Mouse (Mus musculus) forebrain, embryonic 12.5 days (tissue): Measurements from ENCODE around the gene Ano6. TPM values are rescaled to one million over a fixed set of nuclear protein-coding genes. Genes with fewer than 3 reads are reported as not detected.

Source experiments
- ATAC-seq: fragments of 200-750 bp; cut with Nextera tagmentation; 2 replicates; pipeline ENCODE4 v1.8.0; 2017; ENCODE audit warnings: moderate TSS enrichment; ENCODE audit not compliant: low FRiP score
- H3K27ac ChIP-seq: fragments of 300-500 bp; sonication (generic); 2 replicates; pipeline ENCODE4 v1.5.1; 2016; ENCODE audit warnings: mild to moderate bottlenecking
- H3K27me3 ChIP-seq: fragments of 300-500 bp; sonication (generic); 2 replicates; pipeline ENCODE4 v1.6.1; 2016; ENCODE audit warnings: mild to moderate bottlenecking
- H3K36me3 ChIP-seq: fragments of 300-500 bp; sonication (generic); replicated peaks from 2 replicates; pipeline ENCODE4 v1.6.1; 2016; ENCODE audit warnings: mild to moderate bottlenecking
- H3K4me1 ChIP-seq: fragments of 300-500 bp; sonication (generic); 2 replicates; pipeline ENCODE4 v1.6.1; 2016
- H3K4me2 ChIP-seq: fragments of 300-500 bp; sonication (generic); 2 replicates; pipeline ENCODE4 v1.6.1; 2016; ENCODE audit warnings: mild to moderate bottlenecking, moderate library complexity
- H3K4me3 ChIP-seq: fragments of 300-500 bp; sonication (generic); replicated peaks from 2 replicates; pipeline ENCODE4 v1.5.1; 2016; ENCODE audit warnings: mild to moderate bottlenecking
- H3K9ac ChIP-seq: fragments of 300-500 bp; sonication (generic); 2 replicates; pipeline ENCODE4 v1.6.1; 2016; ENCODE audit warnings: mild to moderate bottlenecking
- H3K9me3 ChIP-seq: fragments of 300-500 bp; sonication (generic); 2 replicates; pipeline ENCODE4 v1.6.1; 2016
- WGBS: fragments of 180-500 bp; shearing (Covaris S2); methylation state at CpG from one replicate; pipeline ENCODE4 v1.1.7; 2016; 5-methylcytosine and 5-hydroxymethylcytosine counted together
- polyA plus RNA-seq: library from polyadenylated mRNA; unstranded; fragments of >200 nt; fragmentation: Nextera tagmentation; extraction: Ambion mirVana; gene quantifications from 2 replicates; pipeline ENCODE4 v1.2.1, GENCODE M21; 2016

Gene Ano6
- polyA plus RNA-seq, 1 experiment from 2014 or later: 36.3 TPM

DNA sequence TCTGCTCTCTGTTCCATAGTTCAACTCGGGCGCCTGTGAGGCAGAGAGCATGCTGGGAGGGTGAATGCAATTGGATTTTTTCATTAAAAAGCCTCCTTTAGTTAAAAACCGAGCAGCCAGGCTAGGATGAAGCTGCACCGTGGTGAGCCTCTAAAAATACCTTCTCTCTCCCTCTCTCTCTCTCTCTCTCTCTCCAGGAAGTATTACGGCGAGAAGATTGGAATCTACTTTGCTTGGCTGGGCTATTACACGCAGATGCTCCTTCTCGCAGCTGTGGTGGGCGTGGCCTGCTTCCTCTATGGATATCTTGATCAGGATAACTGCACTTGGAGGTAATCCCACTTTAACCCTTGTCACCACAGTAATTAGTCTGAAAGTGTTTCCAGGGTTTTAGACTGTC lies 129.4 kb downstream of the Ano6 start:
- H3K27ac ChIP-seq: peak overlapping the region; percentile 54; the same call in 1 of the 2 replicates
- H3K4me2 ChIP-seq: no peak overlapping the region
- H3K9me3 ChIP-seq: no peaks in the 10 kb centered on the region
- ATAC-seq: peak; percentile 49; the same call in 1 of the 2 replicates
- 0 out of 2 replicates have a peak, but pooled peaks cover 4% of the 10 kb centered on the region for H3K4me1 ChIP-seq
- 66% methylated on average over 9 of the region's 9 CpGs for WGBS
- H3K27me3 ChIP-seq: no peaks in the 10 kb centered on the region
- H3K9ac ChIP-seq: no peak overlapping the region
- H3K4me3 ChIP-seq: no peak overlapping the region
- peaks cover 14% of the 10 kb centered on the region for H3K36me3 ChIP-seq

DNA sequence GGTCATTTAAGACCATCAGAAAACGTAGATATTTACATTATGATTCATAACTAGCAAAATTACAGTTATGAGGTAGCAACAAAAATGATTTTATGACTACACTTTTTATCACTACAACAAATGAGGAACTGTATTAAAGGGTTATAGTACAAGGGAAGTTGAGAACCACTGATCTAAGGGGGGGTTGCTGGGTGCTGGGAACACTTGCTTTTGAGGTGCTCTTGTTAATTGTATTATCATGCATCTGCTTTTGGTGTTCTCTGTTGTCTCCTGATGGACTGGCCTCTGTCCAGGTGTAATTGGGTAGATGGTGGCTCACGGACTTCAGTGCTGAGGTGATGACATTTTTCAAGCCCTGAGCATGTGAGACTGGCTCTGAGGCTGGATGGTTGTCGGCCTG lies 130.4 kb downstream of the Ano6 start:
- Histone ChIP-seq H3K9me3 (no peaks in the 10 kb centered on the region), H3K4me3 (no peak overlapping the region), H3K4me2 (no peak overlapping the region), H3K4me1 (0 out of 2 replicates have a peak, but pooled peaks cover 4% of the 10 kb centered on the region), H3K27ac (no peak overlapping the region), H3K36me3 (peaks cover 9% of the 10 kb centered on the region), H3K9ac (no peak overlapping the region), H3K27me3 (no peaks in the 10 kb centered on the region)
- ATAC-seq: no peak
- 89% methylated on average over 3 of the region's 3 CpGs for WGBS

DNA sequence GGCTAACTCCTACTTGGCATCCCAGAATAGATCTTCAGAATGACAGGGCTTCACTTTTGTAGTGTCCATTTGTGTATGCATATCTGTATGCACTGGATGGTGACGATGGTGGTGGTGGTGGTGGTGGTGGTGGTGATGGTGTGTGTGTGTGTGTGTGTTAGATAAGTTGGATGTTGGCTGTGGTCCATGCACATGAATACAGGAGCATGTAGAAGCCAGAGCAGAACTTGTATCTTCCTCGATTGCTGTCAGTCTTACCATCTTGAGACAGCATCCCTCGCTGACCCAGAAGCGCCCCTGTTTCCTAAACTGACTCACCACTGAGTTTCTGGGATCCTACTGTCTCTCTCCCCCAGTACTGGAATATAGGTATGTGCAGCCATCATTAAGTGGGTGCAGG lies 131.0 kb downstream of the Ano6 start:
- H3K9ac ChIP-seq: no peak overlapping the region
- H3K4me2 ChIP-seq: no peak overlapping the region
- 0 out of 2 replicates have a peak, but pooled peaks cover 4% of the 10 kb centered on the region for H3K4me1 ChIP-seq
- peaks cover 6% of the 10 kb centered on the region; the same call in 1 of the 2 replicates for H3K36me3 ChIP-seq
- ATAC-seq: no peak
- H3K4me3 ChIP-seq: no peak overlapping the region
- no peaks in the 10 kb centered on the region for H3K9me3 ChIP-seq
- WGBS: 94% methylated on average over 4 of the region's 4 CpGs
- no peak overlapping the region for H3K27ac ChIP-seq
- H3K27me3 ChIP-seq: no peaks in the 10 kb centered on the region

DNA sequence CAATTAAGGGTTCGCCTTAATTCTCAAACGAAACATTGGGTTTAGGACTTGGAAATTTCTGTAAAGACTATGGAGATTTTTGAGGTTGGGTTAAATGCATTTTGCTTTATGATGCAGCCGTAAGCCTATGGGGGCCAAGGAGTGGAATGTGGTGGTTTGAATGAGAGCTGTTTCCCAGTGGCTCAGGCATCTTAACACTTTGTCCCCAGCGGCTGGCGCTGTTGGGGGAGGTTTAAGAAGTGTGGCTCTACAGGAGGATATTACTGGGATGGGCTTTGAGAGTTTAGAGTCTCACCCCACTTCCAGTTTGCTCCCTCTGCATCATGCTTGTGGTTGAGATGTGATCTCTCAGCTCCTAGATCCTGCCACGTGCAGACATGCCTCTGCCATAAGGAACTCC lies 131.9 kb downstream of the Ano6 start:
- Histone ChIP-seq H3K27me3 (no peaks in the 10 kb centered on the region), H3K36me3 (peaks cover 9% of the 10 kb centered on the region; the same call in 1 of the 2 replicates), H3K27ac (no peak overlapping the region), H3K4me2 (no peak overlapping the region), H3K9ac (no peak overlapping the region), H3K4me1 (0 out of 2 replicates have a peak, but pooled peaks cover 4% of the 10 kb centered on the region), H3K4me3 (no peak overlapping the region), H3K9me3 (no peaks in the 10 kb centered on the region)
- 87% methylated on average over 6 of the region's 6 CpGs for WGBS
- ATAC-seq: no peak

DNA sequence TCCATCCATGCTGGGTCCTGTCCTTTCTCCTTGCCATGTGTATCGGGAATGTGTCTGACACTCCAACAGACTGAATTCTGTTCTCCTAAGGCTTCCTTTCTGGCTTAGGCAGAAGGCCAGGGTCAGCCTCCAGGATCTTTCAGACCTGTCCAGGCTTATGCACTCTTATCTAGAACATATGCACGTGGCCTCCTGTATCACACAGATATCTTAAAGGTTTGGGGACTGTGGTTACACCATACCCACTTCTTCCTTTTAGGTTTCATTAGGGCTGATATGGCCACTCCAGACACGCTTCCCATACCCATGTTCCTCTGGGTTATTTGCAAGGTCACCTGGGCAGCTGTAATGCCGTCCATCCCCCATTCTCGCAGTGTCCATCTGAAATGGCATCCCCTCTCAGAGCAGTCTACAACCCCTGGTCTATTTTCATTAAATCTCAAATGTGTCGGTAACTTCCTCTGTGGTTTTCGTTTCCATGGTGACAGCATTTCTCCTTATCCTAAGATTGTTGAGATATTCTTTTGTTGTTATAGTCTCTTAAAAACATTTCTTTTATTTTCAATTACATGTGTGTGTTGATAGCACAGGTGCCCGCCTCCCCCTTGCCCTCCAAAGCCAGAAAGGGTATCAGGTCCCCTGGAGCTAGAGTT lies 134.8 kb downstream of the Ano6 start:
- 89% methylated on average over 8 of the region's 8 CpGs for WGBS
- H3K9me3 ChIP-seq: no peaks in the 10 kb centered on the region
- no peak for ATAC-seq

DNA sequence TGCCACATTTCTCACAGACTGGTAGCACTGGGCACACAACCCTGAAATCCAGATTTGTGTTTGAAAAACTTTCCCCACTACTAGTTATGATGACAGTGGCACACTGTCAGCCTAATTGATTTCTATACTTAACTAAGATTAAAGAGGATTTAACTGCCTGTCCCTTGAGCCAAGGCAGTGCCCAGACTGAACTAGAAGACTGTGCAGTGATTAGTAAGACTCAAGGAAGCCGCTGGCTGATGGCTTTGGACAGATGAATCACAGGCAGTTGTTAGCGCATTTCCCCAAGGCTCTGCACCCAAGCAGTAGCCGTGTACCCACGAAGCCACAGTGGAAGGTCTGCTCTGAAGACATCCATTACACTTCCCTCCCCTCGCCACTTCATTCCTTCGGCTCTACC lies 138.4 kb downstream of the Ano6 start:
- H3K4me1 ChIP-seq: no peaks in the 10 kb centered on the region
- no peak overlapping the region for H3K27ac ChIP-seq
- no peaks in the 10 kb centered on the region for H3K9me3 ChIP-seq
- no peak overlapping the region for H3K4me3 ChIP-seq
- H3K9ac ChIP-seq: no peak overlapping the region
- ATAC-seq: no peak
- H3K36me3 ChIP-seq: peaks cover 8% of the 10 kb centered on the region
- WGBS: 96% methylated on average over 6 of the region's 6 CpGs
- no peaks in the 10 kb centered on the region for H3K27me3 ChIP-seq
- H3K4me2 ChIP-seq: no peak overlapping the region

More for the DNA sequence above, 134.8 kb downstream of the Ano6 start:
- Histone ChIP-seq H3K27ac (no peak overlapping the region), H3K9ac (no peak overlapping the region), H3K27me3 (no peaks in the 10 kb centered on the region), H3K4me2 (no peak overlapping the region), H3K36me3 (peaks cover 8% of the 10 kb centered on the region), H3K4me1 (no peaks in the 10 kb centered on the region), H3K4me3 (no peak overlapping the region)

DNA sequence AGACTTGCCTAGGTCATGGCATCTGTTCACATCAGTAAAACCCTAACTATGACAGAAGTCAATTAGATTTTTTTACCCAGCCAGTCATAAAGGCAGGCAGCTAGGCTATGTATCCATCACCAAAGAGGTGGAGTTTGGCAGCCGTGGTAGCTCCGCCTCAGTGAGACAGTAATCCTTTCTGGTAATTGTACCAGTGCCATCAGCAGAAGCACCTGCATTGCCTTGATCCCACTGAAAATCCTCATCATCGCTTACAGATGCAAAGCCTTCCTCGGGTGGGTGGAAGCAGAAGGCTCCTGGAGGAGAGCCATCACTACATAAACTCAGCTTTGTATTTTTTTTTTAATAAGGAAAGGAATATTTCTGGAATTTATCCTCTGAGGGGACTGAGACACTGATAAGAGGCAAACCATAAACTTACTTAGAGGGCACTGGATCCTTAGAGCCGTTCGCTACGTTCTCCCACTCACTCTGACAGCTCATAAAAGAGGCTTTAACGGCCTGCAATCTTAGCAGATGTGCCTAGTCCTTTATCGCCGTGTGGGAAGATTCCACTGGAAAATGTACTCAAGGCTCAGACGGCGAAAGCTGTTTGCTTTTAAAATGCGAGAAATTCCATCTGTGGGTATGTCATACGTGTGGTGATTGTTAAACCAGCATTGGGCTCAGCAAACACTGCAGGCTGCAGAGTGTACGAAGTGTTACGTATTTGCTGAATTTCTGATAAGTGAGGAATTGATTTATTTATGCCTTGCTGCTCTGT lies 140.6 kb downstream of the Ano6 start:
- H3K9me3 ChIP-seq: no peaks in the 10 kb centered on the region
- H3K27ac ChIP-seq: 0 out of 2 replicates have a peak overlapping the region, but pooled peaks have one; percentile 2
- no peak overlapping the region for H3K4me2 ChIP-seq
- H3K4me1 ChIP-seq: no peaks in the 10 kb centered on the region
- no peaks in the 10 kb centered on the region for H3K27me3 ChIP-seq
- H3K4me3 ChIP-seq: no peak overlapping the region
- ATAC-seq: no peak
- H3K36me3 ChIP-seq: peaks cover 8% of the 10 kb centered on the region
- 75% methylated on average over 16 of the region's 16 CpGs for WGBS
- H3K9ac ChIP-seq: no peak overlapping the region

DNA sequence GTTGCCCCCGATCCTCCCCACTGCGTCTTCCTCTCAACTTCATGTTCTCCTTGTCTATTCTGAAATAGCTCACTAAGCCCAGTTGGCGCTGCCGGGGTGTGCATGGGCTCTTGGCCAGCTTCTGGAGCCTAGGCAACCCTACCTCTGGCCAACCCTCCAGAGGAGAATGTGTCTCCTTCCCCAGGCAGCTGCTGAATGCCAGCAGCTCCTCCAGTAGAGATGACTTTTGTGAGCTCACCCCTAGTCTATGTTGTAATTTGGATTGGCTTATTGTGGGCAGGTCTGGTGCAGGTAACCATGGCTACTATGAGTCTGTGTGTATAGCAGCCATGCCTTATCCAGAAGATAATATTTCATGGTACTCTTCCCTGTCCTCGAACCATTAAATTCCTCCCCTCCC lies 141.7 kb downstream of the Ano6 start:
- WGBS: 91% methylated on average over 5 of the region's 5 CpGs
- Histone ChIP-seq H3K27ac (no peak overlapping the region), H3K4me3 (no peak overlapping the region), H3K9me3 (no peaks in the 10 kb centered on the region), H3K4me1 (no peaks in the 10 kb centered on the region), H3K27me3 (no peaks in the 10 kb centered on the region), H3K9ac (no peak overlapping the region), H3K36me3 (peaks cover 7% of the 10 kb centered on the region), H3K4me2 (no peak overlapping the region)
- no peak for ATAC-seq

DNA sequence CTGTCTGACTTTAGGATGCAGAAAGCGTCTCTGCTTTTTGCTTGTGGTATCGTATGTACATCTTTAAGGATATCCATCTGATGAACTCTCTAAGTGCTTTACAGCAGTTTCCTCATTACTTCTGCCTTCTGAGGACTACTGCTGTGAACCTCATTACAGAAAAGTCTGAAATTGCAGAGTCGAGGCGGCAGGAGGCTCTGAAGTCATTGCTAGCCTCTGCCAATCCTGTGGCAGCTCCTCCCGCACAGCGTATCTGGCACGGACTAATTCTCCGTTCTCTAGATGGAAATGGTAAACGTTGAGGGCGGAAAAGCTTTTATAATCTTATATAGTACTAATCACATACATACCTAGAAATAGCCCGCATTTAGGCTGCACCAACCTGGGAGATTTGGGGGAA lies 144.5 kb downstream of the Ano6 start:
- peaks cover 9% of the 10 kb centered on the region; the same call in 1 of the 2 replicates for H3K9me3 ChIP-seq
- H3K4me2 ChIP-seq: no peak overlapping the region
- ATAC-seq: no peak
- H3K4me3 ChIP-seq: no peak overlapping the region
- H3K36me3 ChIP-seq: peaks cover 11% of the 10 kb centered on the region
- no peaks in the 10 kb centered on the region for H3K4me1 ChIP-seq
- no peak overlapping the region for H3K27ac ChIP-seq
- 77% methylated on average over 11 of the region's 11 CpGs for WGBS
- no peaks in the 10 kb centered on the region for H3K27me3 ChIP-seq
- no peak overlapping the region for H3K9ac ChIP-seq

DNA sequence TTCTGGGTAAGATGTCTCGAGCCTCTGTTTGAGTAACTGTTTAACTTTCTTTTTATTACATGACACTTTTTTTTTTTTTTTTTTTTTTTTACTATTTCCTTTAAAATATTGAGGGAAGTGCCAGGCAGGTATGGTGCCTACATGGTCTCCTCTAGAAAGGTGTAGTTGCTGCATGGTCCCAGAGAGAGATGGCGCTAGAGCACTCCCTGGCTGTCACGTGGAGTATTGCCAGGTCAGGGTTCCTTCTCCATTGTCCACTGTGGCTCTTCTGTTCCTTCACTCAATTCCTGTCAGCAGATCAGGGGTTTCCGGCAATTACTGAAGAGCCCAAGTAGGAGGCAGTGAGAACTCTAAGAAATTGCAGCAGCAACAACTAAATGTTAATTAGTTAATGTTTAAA lies 152.8 kb downstream of the Ano6 start:
- no peaks in the 10 kb centered on the region for H3K27me3 ChIP-seq
- H3K9me3 ChIP-seq: peaks cover 9% of the 10 kb centered on the region; the same call in 1 of the 2 replicates
- no peak overlapping the region for H3K9ac ChIP-seq
- H3K36me3 ChIP-seq: peaks cover 30% of the 10 kb centered on the region
- no peak overlapping the region for H3K27ac ChIP-seq
- no peak overlapping the region for H3K4me3 ChIP-seq
- WGBS: 65% methylated on average over 4 of the region's 4 CpGs
- no peak for ATAC-seq
- peaks cover 16% of the 10 kb centered on the region for H3K4me1 ChIP-seq
- no peak overlapping the region for H3K4me2 ChIP-seq

DNA sequence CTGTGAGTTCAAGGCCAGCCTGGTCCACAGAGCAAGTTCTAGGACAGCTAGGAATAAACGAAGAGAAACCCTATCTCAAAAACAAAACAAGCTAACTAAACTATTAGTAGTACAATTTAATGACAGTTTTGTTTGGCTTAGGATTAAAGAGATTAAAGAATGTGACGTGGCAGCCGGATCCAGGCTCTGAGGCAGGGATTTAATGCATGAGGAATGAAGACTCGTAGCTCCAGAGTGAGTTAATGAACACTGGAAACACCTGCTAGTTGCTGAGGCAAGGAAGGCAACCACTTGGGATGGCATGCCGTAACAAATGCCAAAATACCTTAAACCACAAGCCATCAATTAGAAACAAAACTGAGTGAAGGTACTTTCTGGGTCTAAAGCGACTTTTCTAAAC lies 153.7 kb downstream of the Ano6 start:
- no peak overlapping the region for H3K4me2 ChIP-seq
- H3K4me3 ChIP-seq: no peak overlapping the region
- no peak for ATAC-seq
- 81% methylated on average over 6 of the region's 6 CpGs for WGBS
- H3K27me3 ChIP-seq: no peaks in the 10 kb centered on the region
- H3K36me3 ChIP-seq: peaks cover 28% of the 10 kb centered on the region
- peaks cover 16% of the 10 kb centered on the region for H3K4me1 ChIP-seq
- H3K9ac ChIP-seq: no peak overlapping the region
- H3K27ac ChIP-seq: no peak overlapping the region
- peaks cover 3% of the 10 kb centered on the region; the same call in 1 of the 2 replicates for H3K9me3 ChIP-seq

DNA sequence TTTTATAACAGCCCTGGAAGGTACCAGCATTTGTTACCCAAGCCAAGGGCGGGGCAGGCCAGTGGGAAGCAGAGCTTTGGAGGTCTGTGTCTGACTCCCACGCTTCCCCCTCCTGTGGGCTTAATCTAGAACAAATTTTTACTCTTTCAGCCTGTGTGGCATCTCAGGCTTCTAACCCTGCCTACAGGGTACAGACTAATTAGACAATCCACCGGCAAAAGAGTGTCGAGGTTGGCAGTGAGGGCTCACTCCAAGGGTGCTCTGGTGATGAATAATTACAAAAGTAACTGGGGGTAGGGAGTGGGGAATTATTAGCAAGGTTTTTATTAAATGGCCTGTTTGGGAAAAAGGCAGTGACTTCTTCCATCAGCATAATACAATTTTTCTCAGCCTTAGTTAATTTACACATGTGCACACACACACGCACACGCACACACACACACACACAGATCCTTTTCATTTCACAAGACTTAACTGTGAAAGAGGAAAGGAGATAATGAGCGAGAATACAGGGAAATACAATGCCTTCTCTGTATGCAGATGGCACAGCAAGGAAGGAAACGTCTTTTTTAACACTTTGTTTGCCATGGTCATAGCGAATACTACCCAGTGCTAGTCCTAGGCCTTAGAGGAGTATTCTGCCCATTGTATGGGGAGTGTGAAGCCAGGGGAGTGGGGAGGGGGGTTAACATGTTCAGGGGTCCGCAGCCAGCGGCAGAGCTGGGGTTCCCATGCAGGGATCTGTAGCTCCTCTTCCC lies 155.5 kb downstream of the Ano6 start:
- no peak overlapping the region for H3K4me2 ChIP-seq
- H3K9ac ChIP-seq: 0 out of 2 replicates have a peak overlapping the region, but pooled peaks have one; percentile 12
- ATAC-seq: peak; percentile 53; the same call in 1 of the 2 replicates
- H3K27me3 ChIP-seq: no peaks in the 10 kb centered on the region
- peaks cover 16% of the 10 kb centered on the region for H3K4me1 ChIP-seq
- peaks cover 38% of the 10 kb centered on the region for H3K36me3 ChIP-seq
- H3K27ac ChIP-seq: peak overlapping the region; percentile 70
- no peak overlapping the region for H3K4me3 ChIP-seq
- no peaks in the 10 kb centered on the region for H3K9me3 ChIP-seq
- WGBS: 38% methylated on average over 11 of the region's 11 CpGs
